Mouse (Mus musculus): ENCODE results near the gene Zfand3.

DNA sequence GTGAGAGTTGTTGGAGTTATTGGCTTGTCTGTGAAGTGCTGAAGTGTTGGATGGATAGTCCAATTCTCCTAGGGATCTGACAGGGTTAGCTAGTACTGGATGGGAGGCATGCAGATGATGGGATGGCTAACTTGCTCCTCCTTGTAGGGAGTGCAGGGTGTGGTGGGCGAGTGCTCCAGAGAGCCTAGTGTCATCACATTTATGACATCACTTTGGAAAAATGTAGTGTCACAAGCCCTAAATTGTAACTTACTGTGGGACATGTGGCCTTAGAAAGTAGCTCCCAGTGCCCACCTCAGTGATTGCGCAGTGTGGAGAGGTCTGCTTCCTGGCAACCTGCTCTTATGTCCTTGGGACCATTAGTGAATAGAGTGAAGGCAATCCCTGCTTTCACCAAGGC lies 2.3 kb downstream of the Zfand3 start:
- TF ChIP-seq CTCF (IDR thresholded peaks at IDR 0.05; ENCODE audit: borderline replicate concordance, extremely low read depth, insufficient read depth, insufficient read length) (no peak), POLR2A (IDR thresholded peaks at IDR 0.05; ENCODE audit: borderline replicate concordance, extremely low read depth, insufficient read depth, insufficient read length, poor library complexity, severe bottlenecking) (no peak)
